Mouse (Mus musculus) thymus, adult 18-20 months (tissue): Measurements from ENCODE around the gene Gpr162.

Source experiments
- DNase-seq, 2 experiments: peaks; one replicate each; pipeline ENCODE4 v3.0.0; 2022; ENCODE audit warnings: mixed read lengths in 2 of 2

Gpr162 gene

GRCm38 (mm10) chr6:124881821-124882220, 18.0 kb upstream of the Gpr162 start:
- no peak for DNase-seq

DNA sequence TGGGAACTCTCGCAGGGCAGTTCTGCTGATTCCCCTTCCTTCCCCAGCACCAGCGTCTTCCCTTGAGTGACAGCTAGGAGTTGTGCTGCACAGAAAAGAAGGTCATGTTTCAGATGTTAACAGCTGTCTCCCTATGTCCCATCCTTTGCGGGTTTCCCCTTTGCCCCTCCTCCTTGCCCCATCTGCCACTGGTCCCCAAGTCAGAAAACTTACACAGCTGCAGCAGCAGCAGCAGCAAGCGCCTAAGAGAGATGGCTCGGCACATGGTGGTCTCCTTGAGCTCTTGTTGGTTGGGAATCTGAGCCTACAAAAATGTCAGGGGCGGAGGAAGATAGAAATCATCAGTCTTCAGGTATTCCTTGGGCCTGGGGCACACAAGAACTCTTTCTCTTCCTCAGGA, 15.6 kb upstream of the Gpr162 start:
- peak; percentile 72 to 79 for DNase-seq

DNA sequence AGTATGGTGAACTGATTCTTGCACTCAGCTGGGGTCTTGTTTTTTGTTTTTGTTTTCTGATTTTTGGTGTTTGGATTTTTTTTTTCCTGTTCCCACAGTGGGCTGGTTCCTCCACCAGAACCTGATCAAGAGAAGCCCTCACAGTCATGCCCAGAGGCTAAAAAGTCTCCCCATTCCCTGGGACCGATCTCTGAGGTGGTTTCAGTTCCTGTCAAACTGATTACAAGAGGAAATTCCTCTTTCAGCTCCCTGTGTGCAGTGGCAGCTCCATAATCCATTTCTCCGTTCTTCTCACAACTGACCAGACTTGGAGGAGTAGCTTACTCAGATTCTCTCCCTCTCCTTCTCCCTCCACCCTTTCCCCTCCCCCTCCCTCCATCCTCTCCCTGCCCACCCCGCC, 10.6 kb upstream of the Gpr162 start:
- DNase-seq = peak in 1 of 2 experiments; percentile 8

GRCm38 (mm10) chr6:124866560-124866959, 2.8 kb upstream of the Gpr162 start:
- no peak for DNase-seq

GRCm38 (mm10) chr6:124865766-124866362, 2.1 kb upstream of the Gpr162 start:
- DNase-seq = no peak

DNA sequence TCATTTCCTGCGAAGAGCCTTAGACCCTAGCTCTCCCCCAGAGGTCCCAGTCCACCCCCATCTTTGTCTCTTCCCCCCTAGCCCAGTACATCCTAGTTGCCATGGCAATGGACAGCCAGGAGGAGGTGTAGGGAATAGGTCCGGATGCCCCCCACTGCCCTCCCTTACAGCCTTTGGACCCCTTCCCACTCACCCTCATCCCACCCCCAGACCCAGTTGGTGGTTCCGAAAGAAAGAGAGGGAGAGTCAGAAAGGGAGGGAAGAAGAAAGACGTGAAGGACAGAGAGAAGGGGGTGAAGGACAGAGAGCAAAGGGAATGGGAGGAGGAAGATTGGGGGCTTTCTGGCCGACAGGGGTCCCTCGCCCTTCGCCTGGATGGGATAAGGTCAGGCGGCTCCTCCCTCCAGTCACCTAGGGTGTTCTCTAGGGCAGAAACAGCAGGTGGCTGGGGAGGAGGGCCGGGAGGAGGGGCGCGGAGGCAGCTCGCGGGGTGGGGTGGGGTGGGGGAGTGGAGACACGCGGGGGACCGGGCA, 592 bp downstream of the Gpr162 start:
- peak; percentile 73 to 82 for DNase-seq

- DNase-seq = no peak
Measured at GRCm38 (mm10) chr6:124862406-124863124, 1.2 kb downstream of the Gpr162 start.

- DNase-seq = no peak
Measured at GRCm38 (mm10) chr6:124861802-124862201, 2.0 kb downstream of the Gpr162 start.

DNA sequence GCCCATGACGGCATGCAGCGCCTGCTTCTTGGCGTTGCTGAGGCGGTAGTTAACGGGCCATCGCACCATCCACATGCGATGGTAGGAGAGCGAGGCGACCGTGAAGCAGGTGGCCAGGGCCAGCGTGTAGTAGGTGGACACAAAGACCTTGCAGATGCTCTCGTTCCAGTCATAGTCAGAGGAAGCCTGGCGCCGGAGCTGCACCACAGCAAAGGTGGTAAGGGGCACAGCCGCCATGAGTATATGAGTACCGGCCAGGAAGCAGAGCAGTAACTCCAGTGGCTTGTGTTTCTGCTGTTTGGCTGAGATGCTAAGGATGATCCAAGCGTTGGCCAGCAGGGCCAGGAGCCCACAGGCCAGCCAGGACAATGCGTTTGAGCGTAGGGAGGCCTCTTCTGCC, 2.5 kb downstream of the Gpr162 start:
- DNase-seq = no peak

GRCm38 (mm10) chr6:124860511-124860910, 3.3 kb downstream of the Gpr162 start:
- DNase-seq = no peak

DNA sequence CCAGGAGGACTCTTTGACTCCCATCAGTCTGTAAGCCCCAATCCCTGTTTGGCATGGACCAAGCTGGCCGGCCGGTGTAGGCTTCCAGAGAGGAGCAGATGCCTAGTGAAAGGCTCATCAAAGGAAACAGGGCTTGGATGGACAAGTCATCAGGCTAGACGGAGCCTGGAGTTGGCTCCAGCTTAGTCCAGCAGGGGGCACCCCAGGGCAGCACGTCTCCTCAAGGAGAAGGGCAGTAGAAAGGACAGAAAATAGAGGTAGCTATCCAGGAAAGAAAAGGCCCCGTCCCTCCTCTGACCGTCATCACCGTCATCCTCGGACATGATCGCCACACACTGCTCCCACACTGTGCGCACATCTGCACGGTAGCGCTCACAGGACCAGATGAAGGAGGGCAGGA, 4.1 kb downstream of the Gpr162 start:
- peak; percentile 70 to 78 for DNase-seq

DNA sequence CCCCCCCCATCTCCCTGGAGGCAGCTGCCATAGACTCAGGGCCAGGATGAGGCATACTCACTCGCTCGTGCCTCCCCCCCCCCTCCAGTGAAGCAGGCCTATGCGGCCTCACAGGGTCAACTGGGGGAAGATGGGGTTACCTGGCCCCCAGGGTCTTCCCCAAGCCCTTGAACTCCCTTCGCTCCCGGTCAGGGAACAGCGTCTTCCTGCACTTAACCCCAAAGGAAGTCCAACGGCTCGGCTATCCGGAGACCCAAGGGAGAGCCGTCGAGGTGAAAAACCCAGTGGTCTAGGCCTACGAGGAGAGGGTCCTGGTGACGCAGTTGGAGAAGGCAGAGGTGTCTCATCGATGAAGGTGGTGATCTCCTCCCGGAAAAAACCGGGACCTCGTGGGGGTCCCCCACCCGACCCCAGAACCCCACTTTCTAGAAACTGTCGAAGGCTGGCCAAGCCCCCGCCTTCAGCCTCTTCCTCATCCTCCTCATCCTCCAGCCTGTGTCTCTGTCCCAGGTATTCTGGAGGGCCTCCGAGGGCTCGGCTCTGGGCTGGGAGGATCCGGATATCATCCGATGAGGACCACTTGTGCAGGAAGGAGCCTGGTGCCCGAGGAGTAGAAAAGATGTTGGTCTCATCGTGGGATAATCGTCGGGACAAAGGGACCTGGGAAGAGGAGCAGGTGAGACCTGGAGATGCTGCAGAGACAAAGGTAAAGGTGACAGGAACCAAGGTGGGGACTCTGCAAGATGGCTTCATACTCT, 5.0 kb downstream of the Gpr162 start:
- DNase-seq = no peak

DNA sequence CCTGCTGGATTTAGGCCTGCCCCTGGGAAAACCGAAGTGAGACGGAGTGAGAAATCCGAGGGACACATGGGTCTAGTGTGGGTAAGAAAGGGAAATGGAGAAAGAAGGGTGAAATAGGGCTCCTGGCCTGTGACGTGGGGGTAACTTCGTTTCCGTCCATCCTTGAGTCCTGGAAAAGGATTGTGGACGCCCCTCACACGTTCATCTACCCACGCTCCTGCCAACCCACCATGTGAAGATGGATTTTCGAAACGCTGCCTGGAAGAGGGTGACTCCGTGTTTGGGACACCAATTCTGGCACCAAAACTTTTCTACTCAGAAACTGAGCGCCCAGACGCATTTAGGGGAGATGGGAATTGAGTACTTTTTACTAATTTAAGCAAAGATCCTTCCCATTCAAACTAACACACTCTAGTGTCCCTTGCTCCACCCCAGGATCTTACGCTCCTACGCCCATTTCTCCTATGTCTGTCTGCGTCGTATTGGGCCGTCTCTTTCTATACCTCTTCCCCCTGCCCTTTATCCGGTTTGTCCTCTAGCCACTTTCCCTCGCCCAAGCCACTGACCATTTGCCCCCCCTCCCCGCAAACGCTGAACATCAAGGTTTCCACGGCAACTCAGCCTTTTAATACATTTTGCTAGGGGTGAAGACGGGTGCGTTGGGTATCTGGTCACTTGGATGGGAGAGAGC, 5.8 kb downstream of the Gpr162 start:
- no peak for DNase-seq

- DNase-seq = peak; percentile 69 to 76
Measured at GRCm38 (mm10) chr6:124856916-124857839, 6.6 kb downstream of the Gpr162 start, which contains the start of gene P3h3. TSS of gene P3h3 (minus strand) at chr6:124857752.

- DNase-seq = no peak
Measured at GRCm38 (mm10) chr6:124856321-124856720, 7.5 kb downstream of the Gpr162 start.

GRCm38 (mm10) chr6:124854647-124855046, 9.1 kb downstream of the Gpr162 start:
- DNase-seq = no peak

DNA sequence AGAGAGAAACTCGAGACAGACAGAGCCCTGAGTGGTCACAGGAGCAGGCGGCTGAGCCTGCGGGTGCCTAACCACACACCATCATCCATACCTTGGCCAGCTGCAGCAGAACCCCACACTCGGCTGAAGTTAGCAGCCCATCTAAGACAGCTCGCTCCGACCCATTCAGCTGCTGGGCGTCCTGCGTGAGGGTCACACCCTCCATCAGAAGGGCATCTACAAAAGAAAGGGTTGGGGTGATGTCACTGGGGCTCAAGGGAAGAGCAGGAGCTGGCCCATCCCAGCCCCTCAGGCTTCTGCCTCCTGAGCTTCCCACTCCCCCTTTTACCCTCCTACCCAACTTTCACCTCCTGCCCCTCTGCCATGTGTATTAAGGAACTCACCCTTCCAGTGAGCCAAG, 13.2 kb downstream of the Gpr162 start:
- no peak for DNase-seq

DNA sequence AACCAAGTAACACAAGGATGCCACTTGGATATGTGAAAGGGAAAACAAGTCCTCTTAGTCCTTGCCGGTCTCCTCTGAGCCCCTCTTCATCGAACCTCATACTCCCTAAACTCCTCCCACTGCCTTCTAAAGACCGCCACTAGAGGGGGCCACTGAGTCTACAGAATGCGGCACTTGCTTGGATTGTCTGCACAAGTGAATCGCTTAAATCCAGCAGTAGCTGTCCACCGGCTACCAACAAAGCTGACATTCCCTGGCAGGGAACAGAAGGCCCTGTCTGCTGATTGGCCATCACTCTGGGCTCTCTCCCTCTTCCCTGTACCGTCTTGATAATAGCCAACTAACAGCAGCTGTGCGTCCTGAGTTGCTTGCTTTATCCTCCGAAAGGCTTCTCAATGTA, 16.5 kb downstream of the Gpr162 start:
- DNase-seq = peak; percentile 74 to 82

- no peak for DNase-seq
Measured at GRCm38 (mm10) chr6:124840241-124841167, 23.3 kb downstream of the Gpr162 start, which contains the start of gene Gnb3. TSS of gene Gnb3 (minus strand) at chr6:124840275.

DNA sequence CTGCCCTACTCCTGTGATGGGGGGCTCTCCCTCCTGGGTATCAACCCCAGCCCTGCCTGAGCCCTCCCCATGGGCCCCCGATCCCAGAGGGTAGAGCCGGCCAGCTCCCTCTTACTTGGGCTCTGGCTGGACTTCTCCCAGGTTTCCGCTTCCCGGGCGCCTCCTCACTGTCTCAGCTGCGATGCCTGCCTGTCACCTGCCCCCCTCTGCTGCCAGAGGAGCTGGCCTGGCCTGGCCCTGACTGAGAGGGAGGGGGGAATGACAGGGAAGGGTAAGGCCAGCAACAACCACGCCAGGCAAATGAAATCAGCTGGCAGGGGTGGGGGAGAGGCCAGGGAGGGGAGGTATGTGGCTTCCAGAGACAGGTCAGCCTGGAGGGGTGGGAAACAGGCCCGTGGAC, 24.0 kb downstream of the Gpr162 start:
- no peak for DNase-seq

DNA sequence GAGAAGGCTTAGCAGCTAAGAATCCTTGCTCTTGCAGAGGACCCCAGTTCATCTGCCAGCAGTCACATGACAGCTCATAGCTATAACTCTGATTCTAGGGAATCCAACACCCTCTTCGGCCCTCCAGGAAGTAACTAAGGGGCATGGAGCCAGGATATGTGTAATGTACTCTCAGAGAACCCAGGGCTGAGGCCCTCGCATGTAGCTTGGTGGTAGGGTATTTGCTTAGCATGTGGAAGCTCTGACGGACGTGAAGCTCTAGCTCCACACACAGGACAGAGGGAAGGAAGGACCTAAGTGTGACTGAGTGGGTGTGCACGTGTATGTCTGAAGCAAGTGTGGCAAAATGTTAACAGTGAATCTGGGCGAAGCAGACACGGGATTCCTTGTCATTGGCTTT, 27.4 kb downstream of the Gpr162 start:
- DNase-seq = no peak
